12 mouse cellular contexts compared by ENCODE assay signal in the genomic region with DNA sequence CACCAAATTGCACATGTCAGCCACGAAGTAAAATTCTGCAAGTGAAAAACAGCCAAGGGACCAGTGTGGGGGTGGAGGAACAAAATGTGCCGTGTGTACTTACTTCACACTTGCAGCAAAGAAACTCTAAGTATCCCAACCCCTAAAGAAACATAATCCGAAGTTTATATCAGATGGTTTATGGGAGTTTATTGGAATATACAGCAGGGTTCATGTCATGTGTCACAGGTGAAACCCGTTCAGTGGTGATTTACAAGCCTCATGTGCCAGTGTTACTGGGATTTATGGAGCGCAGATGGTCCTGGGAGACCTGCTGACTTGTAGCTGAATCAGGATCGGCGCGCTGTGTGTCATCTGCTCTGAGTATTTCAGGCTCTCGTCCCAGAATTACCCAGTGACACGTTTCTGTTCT.
DNase-seq lines count a peak whose midpoint lies in the region; ATAC-seq and TF ChIP-seq lines count a peak whose summit lies in the region.
"Had no signal": no experiment of that assay in that cellular context is flagged by ENCODE, and none has a peak within 500 bp of the region (broad histone marks: within the 10 kb centered on the region; RNA-seq: fewer than 3 reads in every experiment).

No protein-coding gene starts in this region.

- H3K4me3 ChIP-seq in forebrain, embryonic 16.5 days (replicated peaks; ENCODE audit: low read length) = no peak overlapping the region
- no peak overlapping the region for H3K4me3 ChIP-seq in forebrain, embryonic 10.5 days
- H3K4me3 ChIP-seq in limb, embryonic 14.5 days (replicated peaks; ENCODE audit: low read length) = no peak overlapping the region
- H3K4me3 ChIP-seq: midbrain, embryonic 12.5 days had no signal

- no peaks in the 10 kb centered on the region for H3K9me3 ChIP-seq in forebrain, embryonic 16.5 days (ENCODE audit: control insufficient read depth, low read length)
- no peaks in the 10 kb centered on the region for H3K9me3 ChIP-seq in forebrain, embryonic 10.5 days
- H3K9me3 ChIP-seq in limb, embryonic 14.5 days (ENCODE audit: control insufficient read depth, low read length) = no peaks in the 10 kb centered on the region
- H3K9me3 ChIP-seq: midbrain, embryonic 12.5 days had no signal

- H3K4me1 ChIP-seq in forebrain, embryonic 16.5 days (replicated peaks; ENCODE audit: control insufficient read depth, insufficient read depth, low read length) = peaks cover 10% of the 10 kb centered on the region
- peaks cover 13% of the 10 kb centered on the region for H3K4me1 ChIP-seq in forebrain, embryonic 10.5 days
- peaks cover 7% of the 10 kb centered on the region for H3K4me1 ChIP-seq in limb, embryonic 14.5 days (ENCODE audit: control insufficient read depth, insufficient read depth, low read length)
- H3K4me1 ChIP-seq: midbrain, embryonic 12.5 days had no signal

- H3K4me2 ChIP-seq in forebrain, embryonic 16.5 days (ENCODE audit: low read length) = no peak overlapping the region
- no peak overlapping the region for H3K4me2 ChIP-seq in limb, embryonic 14.5 days (replicated peaks; ENCODE audit: low read depth, low read length, severe bottlenecking)
- H3K4me2 ChIP-seq: midbrain, embryonic 12.5 days had no signal

- WGBS in forebrain, embryonic 16.5 days = 70% methylated on average over 10 of the region's 10 CpGs
- 91% methylated on average over 10 of the region's 10 CpGs for WGBS in forebrain, embryonic 10.5 days
- WGBS in limb, embryonic 14.5 days = 11% methylated on average over 10 of the region's 10 CpGs

- peak; percentile 66 for ATAC-seq in forebrain, embryonic 16.5 days
- ATAC-seq in limb, embryonic 14.5 days (ENCODE audit: low FRiP score, low read depth) = no peak

- no peak for DNase-seq in forebrain, embryonic 10.5 days (ENCODE audit: extremely low spot score, low spot score)
- peak; percentile 84 to 92 for DNase-seq in cerebellum, adult 18-20 months
- peak; percentile 57 to 81 for DNase-seq in layer of hippocampus, adult 18-20 months (ENCODE audit: low spot score in 2 of 2)
- peak; percentile 42 for DNase-seq in limb, embryonic 14.5 days (ENCODE audit: low spot score)
- DNase-seq in testis, postnatal 14 days (ENCODE audit: low spot score) = no peak
- no peak for DNase-seq in gastrocnemius, postnatal 10 days
- no peak for DNase-seq in lung, adult 18-20 months
- DNase-seq: heart, adult 11 months; kidney, postnatal 10 days; spleen, adult 18-20 months had no signal

- H3K9ac ChIP-seq in forebrain, embryonic 16.5 days (replicated peaks; ENCODE audit: low read depth, low read length) = no peak overlapping the region
- H3K9ac ChIP-seq in limb, embryonic 14.5 days (ENCODE audit: low read depth, low read length, severe bottlenecking) = no peak overlapping the region
- H3K9ac ChIP-seq: midbrain, embryonic 12.5 days had no signal

- no peaks in the 10 kb centered on the region for H3K36me3 ChIP-seq in forebrain, embryonic 16.5 days (ENCODE audit: control insufficient read depth, insufficient read depth)
- H3K36me3 ChIP-seq in forebrain, embryonic 10.5 days (replicated peaks) = no peaks in the 10 kb centered on the region
- H3K36me3 ChIP-seq in limb, embryonic 14.5 days (ENCODE audit: control insufficient read depth, insufficient read depth, low read length) = no peaks in the 10 kb centered on the region
- H3K36me3 ChIP-seq: midbrain, embryonic 12.5 days had no signal

- TF ChIP-seq POLR2A in limb, embryonic 14.5 days (IDR thresholded peaks at IDR 0.05; ENCODE audit: borderline replicate concordance, extremely low read depth, insufficient read depth, insufficient read length) = no peak

- no peaks in the 10 kb centered on the region for H3K27me3 ChIP-seq in forebrain, embryonic 16.5 days (replicated peaks; ENCODE audit: control insufficient read depth, insufficient read depth, low read length)
- H3K27me3 ChIP-seq in forebrain, embryonic 10.5 days (ENCODE audit: poor library complexity, severe bottlenecking) = no peaks in the 10 kb centered on the region
- no peaks in the 10 kb centered on the region; the same call in 1 of the 2 replicates for H3K27me3 ChIP-seq in limb, embryonic 14.5 days (ENCODE audit: control insufficient read depth, insufficient read depth, low read length)
- H3K27me3 ChIP-seq: midbrain, embryonic 12.5 days had no signal

- H3K27ac ChIP-seq in forebrain, embryonic 16.5 days (ENCODE audit: low read length) = no peak overlapping the region
- H3K27ac ChIP-seq in forebrain, embryonic 10.5 days = no peak overlapping the region
- no peak overlapping the region for H3K27ac ChIP-seq in limb, embryonic 14.5 days (replicated peaks; ENCODE audit: low read depth, low read length)
- H3K27ac ChIP-seq: midbrain, embryonic 12.5 days had no signal

Comparison
In these comparisons a context has a peak if more than half of its experiments do, and no peak if none do; other contexts are left out.
1. DNase-seq: peak in cerebellum, adult 18-20 months (2 of 2), layer of hippocampus, adult 18-20 months (2 of 2) and limb, embryonic 14.5 days (single experiment); none in forebrain, embryonic 10.5 days (single experiment), testis, postnatal 14 days (single experiment), gastrocnemius, postnatal 10 days (single experiment) and lung, adult 18-20 months (0 of 2).